Mouse (Mus musculus) myocyte (in vitro differentiated cells): ENCODE data around the gene Oard1. TPM values are rescaled to one million over a fixed set of nuclear protein-coding genes. Genes with fewer than 3 reads are reported as not detected.

Experiments used
- H3K27me3 ChIP-seq: one replicate; pipeline ENCODE4 v1.6.1; 2011; ENCODE audit not compliant: control insufficient read depth, insufficient read depth, insufficient read length
- H3K36me3 ChIP-seq: one replicate; pipeline ENCODE4 v1.6.1; 2011; ENCODE audit not compliant: control insufficient read depth, insufficient read depth
- H3K4me2 ChIP-seq: one replicate; pipeline ENCODE4 v1.6.1; 2011; ENCODE audit warnings: low read depth, control low read depth
- H3K4me3 ChIP-seq: one replicate; pipeline ENCODE4 v1.5.1; 2011; ENCODE audit warnings: mild to moderate bottlenecking, control low read depth, moderate library complexity
- H3K79me2 ChIP-seq: one replicate; pipeline ENCODE4 v1.6.1; 2011; ENCODE audit not compliant: control insufficient read depth, insufficient read depth
- H3ac ChIP-seq: one replicate; pipeline ENCODE4 v1.6.1; 2011; ENCODE audit not compliant: control insufficient read depth, insufficient read length
- CEBPB ChIP-seq: IDR thresholded peaks from 2 replicates; pipeline ENCODE4 v1.6.1; 2011; ENCODE audit warnings: mild to moderate bottlenecking, moderate library complexity; ENCODE audit not compliant: poor library complexity, insufficient read depth, severe bottlenecking
- E2F4 ChIP-seq: IDR thresholded peaks from one replicate; pipeline ENCODE4 v1.6.1; 2011; ENCODE audit warnings: mild to moderate bottlenecking, control low read depth, moderate library complexity; ENCODE audit not compliant: insufficient read depth
- MAX ChIP-seq: IDR thresholded peaks from one replicate; pipeline ENCODE4 v1.6.1; 2011; ENCODE audit warnings: low read depth, mild to moderate bottlenecking, control low read depth
- MYOD1 ChIP-seq, 3 experiments: IDR thresholded peaks; one replicate each; pipeline ENCODE4 v1.6.1; 2011; ENCODE audit warnings: control low read depth in 2 of 3, low read depth in 2 of 3, mild to moderate bottlenecking in 2 of 3, moderate library complexity in 1 of 3; ENCODE audit not compliant: insufficient read length in 2 of 3, control insufficient read depth in 1 of 3
- MYOG ChIP-seq, 3 experiments: IDR thresholded peaks; one replicate each; pipeline ENCODE4 v1.6.1; 2011; ENCODE audit warnings: control low read depth in 2 of 3, low read depth in 2 of 3, mild to moderate bottlenecking in 2 of 3; ENCODE audit not compliant: insufficient read length in 2 of 3, control insufficient read depth in 1 of 3, insufficient read depth in 1 of 3
- POLR2A ChIP-seq: IDR thresholded peaks from one replicate; pipeline ENCODE4 v1.6.1; 2011; ENCODE audit warnings: low read depth, mild to moderate bottlenecking, control low read depth, moderate library complexity; ENCODE audit not compliant: insufficient read length
- POLR2AphosphoS2 ChIP-seq: IDR thresholded peaks from one replicate; pipeline ENCODE4 v1.6.1; 2011; ENCODE audit warnings: low read depth, control low read depth; ENCODE audit not compliant: insufficient read length
- REST ChIP-seq: IDR thresholded peaks from one replicate; pipeline ENCODE4 v1.6.1; 2011; ENCODE audit warnings: mild to moderate bottlenecking, control low read depth, moderate library complexity; ENCODE audit not compliant: insufficient read depth, insufficient read length
- SRF ChIP-seq: IDR thresholded peaks from one replicate; pipeline ENCODE4 v1.6.1; 2011; ENCODE audit warnings: low read depth; ENCODE audit not compliant: control insufficient read depth, insufficient read length
- TCF12 ChIP-seq: IDR thresholded peaks from one replicate; pipeline ENCODE4 v1.6.1; 2011; ENCODE audit warnings: mild to moderate bottlenecking, control low read depth; ENCODE audit not compliant: poor library complexity, insufficient read depth, severe bottlenecking
- TCF3 ChIP-seq: IDR thresholded peaks from one replicate; pipeline ENCODE4 v1.6.1; 2011; ENCODE audit warnings: low read depth, control low read depth; ENCODE audit not compliant: insufficient read length
- USF1 ChIP-seq: IDR thresholded peaks from one replicate; pipeline ENCODE4 v1.6.1; 2011; ENCODE audit warnings: low read depth, mild to moderate bottlenecking, control low read depth, moderate library complexity
- polyA plus RNA-seq: library from polyadenylated mRNA; unstranded; fragments of >200 nt; fragmentation: generic; extraction: Trizol; gene quantifications from one replicate; pipeline ENCODE4 v1.2.1, GENCODE M21; 2012; ENCODE audit warnings: missing spikeins

Gene Oard1
- 7.5 TPM for polyA plus RNA-seq

- Histone ChIP-seq H3ac (peak within 1 kb of the TSS; percentile 60), H3K36me3 (peaks cover 6% of the 10 kb centered on the region), H3K27me3 (no peaks in the 10 kb centered on the region), H3K4me2 (peak within 1 kb of the TSS; percentile 91), H3K4me3 (peak within 1 kb of the TSS; percentile 66), H3K79me2 (peaks cover 42% of the 10 kb centered on the region)
- TF ChIP-seq MAX = no peak
- TF ChIP-seq POLR2A = peak; percentile 57
- peak; percentile 76 for TF ChIP-seq E2F4
- TF ChIP-seq USF1 = no peak
- TF ChIP-seq POLR2AphosphoS2 = peak; percentile 65
Observed at GRCm38 (mm10) chr17:48409380-48410298, at the start of gene Oard1, which contains the start of gene Nfya. Oard1 (plus strand) TSS chr17:48410014. Nfya (minus strand) TSS chr17:48409906.

DNA sequence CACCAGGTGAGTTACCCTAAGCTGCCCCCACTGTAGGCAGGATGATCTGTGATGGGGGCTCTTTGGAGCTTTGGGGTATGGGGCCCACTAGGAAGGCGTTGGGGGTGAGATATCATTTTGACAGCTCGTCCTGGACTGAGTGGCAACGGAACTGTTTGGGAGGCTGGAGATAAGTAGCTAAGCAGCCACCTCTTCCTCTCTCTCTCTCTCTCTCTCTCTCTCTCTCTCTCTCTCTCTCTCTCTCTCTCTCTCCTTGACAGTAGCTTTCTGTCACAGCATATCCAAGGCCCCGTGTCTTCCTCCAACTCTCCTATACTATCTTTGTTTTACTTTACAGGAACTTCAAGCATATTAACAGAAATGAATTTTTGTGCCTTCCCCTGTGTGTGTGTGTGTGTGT lies 49.4 kb upstream of the Oard1 start:
- TF ChIP-seq TCF12 (no peak), SRF (no peak), MAX (no peak), MYOG (IDR thresholded peaks at IDR 0.05; ENCODE audit: control insufficient read depth in 1 of 3, insufficient read depth in 1 of 3, insufficient read length in 2 of 3, low read depth in 2 of 3) (no peak), POLR2A (no peak), TCF3 (no peak), MYOD1 (IDR thresholded peaks at IDR 0.05; ENCODE audit: control insufficient read depth in 1 of 3, insufficient read length in 2 of 3, low read depth in 2 of 3) (no peak), POLR2AphosphoS2 (no peak), USF1 (no peak), E2F4 (no peak), REST (no peak), CEBPB (no peak)
- no peak overlapping the region for H3ac ChIP-seq
- no peaks in the 10 kb centered on the region for H3K79me2 ChIP-seq
- no peaks in the 10 kb centered on the region for H3K36me3 ChIP-seq
- no peak overlapping the region for H3K4me2 ChIP-seq
- no peaks in the 10 kb centered on the region for H3K27me3 ChIP-seq
- no peak overlapping the region for H3K4me3 ChIP-seq

- Histone ChIP-seq H3K4me2 (no peak overlapping the region), H3K27me3 (no peaks in the 10 kb centered on the region), H3ac (no peak overlapping the region), H3K79me2 (no peaks in the 10 kb centered on the region), H3K4me3 (no peak overlapping the region), H3K36me3 (no peaks in the 10 kb centered on the region)
- no peak for TF ChIP-seq USF1
- no peak for TF ChIP-seq TCF12
- no peak for TF ChIP-seq POLR2AphosphoS2
- no peak for TF ChIP-seq E2F4
- no peak for TF ChIP-seq REST
- no peak for TF ChIP-seq MYOD1 (IDR thresholded peaks at IDR 0.05; ENCODE audit: control insufficient read depth in 1 of 3, insufficient read length in 2 of 3, low read depth in 2 of 3)
- no peak for TF ChIP-seq MYOG (IDR thresholded peaks at IDR 0.05; ENCODE audit: control insufficient read depth in 1 of 3, insufficient read depth in 1 of 3, insufficient read length in 2 of 3, low read depth in 2 of 3)
- TF ChIP-seq POLR2A = no peak
- no peak for TF ChIP-seq CEBPB
- no peak for TF ChIP-seq TCF3
- TF ChIP-seq SRF = no peak
- no peak for TF ChIP-seq MAX
Observed at GRCm38 (mm10) chr17:48362346-48362745, 47.5 kb upstream of the Oard1 start.

DNA sequence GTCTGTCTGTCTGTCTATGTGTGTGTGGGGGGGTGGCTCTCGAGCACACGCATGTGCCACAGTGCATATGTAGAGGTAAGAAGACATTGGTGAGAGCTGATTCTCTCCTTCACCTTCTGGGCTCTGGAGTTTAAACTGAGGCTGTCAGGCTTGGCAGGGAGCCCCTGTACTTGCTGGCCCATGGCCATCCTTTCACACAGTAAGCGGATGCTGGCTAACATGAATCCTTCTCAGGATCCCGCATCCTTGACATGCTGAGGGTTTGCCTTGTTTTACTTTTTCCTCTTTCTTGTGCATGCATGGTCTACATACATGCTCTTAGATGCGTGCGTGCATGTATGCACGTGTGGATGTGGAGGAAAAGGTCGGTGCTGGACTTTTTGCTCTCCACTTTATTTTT lies 46.8 kb upstream of the Oard1 start:
- no peak for TF ChIP-seq POLR2AphosphoS2
- TF ChIP-seq SRF = no peak
- no peak for TF ChIP-seq E2F4
- Histone ChIP-seq H3K79me2 (no peaks in the 10 kb centered on the region), H3K27me3 (no peaks in the 10 kb centered on the region), H3ac (no peak overlapping the region), H3K36me3 (no peaks in the 10 kb centered on the region), H3K4me3 (no peak overlapping the region), H3K4me2 (no peak overlapping the region)

- Histone ChIP-seq H3K4me3 (no peak overlapping the region), H3K4me2 (no peak overlapping the region), H3K79me2 (no peaks in the 10 kb centered on the region), H3ac (no peak overlapping the region), H3K27me3 (no peaks in the 10 kb centered on the region), H3K36me3 (no peaks in the 10 kb centered on the region)
- no peak for TF ChIP-seq POLR2AphosphoS2
- TF ChIP-seq MYOG (IDR thresholded peaks at IDR 0.05; ENCODE audit: control insufficient read depth in 1 of 3, insufficient read depth in 1 of 3, insufficient read length in 2 of 3, low read depth in 2 of 3) = no peak
- TF ChIP-seq MYOD1 (IDR thresholded peaks at IDR 0.05; ENCODE audit: control insufficient read depth in 1 of 3, insufficient read length in 2 of 3, low read depth in 2 of 3) = no peak
Observed at GRCm38 (mm10) chr17:48363421-48363965, 46.3 kb upstream of the Oard1 start.
